In the genomic region with DNA sequence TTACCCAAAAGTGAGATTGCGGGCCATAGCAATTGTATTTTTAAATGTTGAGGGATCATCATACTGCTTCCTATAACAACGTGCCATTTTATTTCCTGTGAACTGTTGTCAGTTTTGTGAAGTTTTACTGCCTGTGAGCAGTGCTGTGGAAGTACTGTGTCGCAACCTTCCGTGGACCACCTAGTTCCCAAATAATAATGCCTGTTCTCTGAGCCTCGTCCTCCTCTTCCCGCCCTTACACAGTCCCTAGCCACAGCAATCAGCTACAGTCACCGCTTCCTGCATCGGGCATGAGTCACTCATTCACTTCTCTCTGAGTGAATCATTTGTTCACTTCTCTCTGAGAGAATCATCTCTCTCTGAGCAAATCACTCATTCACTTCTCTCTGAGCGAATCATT, we compare ENCODE assay signal across 22 mouse cellular contexts.
DNase-seq lines count a peak whose midpoint lies in the region; ATAC-seq lines count a peak whose summit lies in the region.
"Had no signal": no experiment of that assay in that cellular context is flagged by ENCODE, and none has a peak within 500 bp of the region (broad histone marks: within the 10 kb centered on the region; RNA-seq: fewer than 3 reads in every experiment).

No protein-coding gene starts in this region.

- intact Hi-C loops in left cerebral cortex, postnatal 14 days (cut with DNase I) = loop anchor here (10.0 kb wide), 1 partner anchor 1960 kb away; no protein-coding TSS in a partner anchor

- DNase-seq in cerebellum, adult 9-11 months = peak; percentile 0
- no peak for DNase-seq in cerebellum, postnatal 14 days
- DNase-seq in 416B (ENCODE audit: low read depth) = peak; percentile 85
- no peak for DNase-seq in left cerebral cortex, postnatal 14 days (ENCODE audit: low spot score in 2 of 2)
- DNase-seq in frontal cortex, postnatal 36 days (ENCODE audit: low spot score in 2 of 2) = no peak
- DNase-seq: adrenal gland, adult 2 months; adrenal gland, postnatal 25 days; B cell, adult 2 months; cerebellum, adult 11-12 months; cerebellum, adult 8-10 months; cerebellum, postnatal 25 days; embryo, embryonic 11 days; gastrocnemius, postnatal 10 days; gastrocnemius, postnatal 36 days; heart, adult 2 months; heart, postnatal 14 days; heart, postnatal 4 days; kidney, adult 18-20 months had no signal

- ATAC-seq in granulocyte monocyte progenitor cell, adult 5-6 weeks (replicated peaks; ENCODE audit: poor library complexity, severe bottlenecking) = peak; percentile 90
- ATAC-seq: CD4-positive, CD25-positive, alpha-beta regulatory T cell, adult 4 months; forebrain, embryonic 15.5 days; intestine, embryonic 16.5 days had no signal

Comparison
In these comparisons a context has a peak if more than half of its experiments do, and no peak if none do; other contexts are left out.
1. DNase-seq: peak in cerebellum, adult 9-11 months (single experiment) and 416B (single experiment); none in cerebellum, postnatal 14 days (0 of 2), left cerebral cortex, postnatal 14 days (0 of 2) and frontal cortex, postnatal 36 days (0 of 2).